Mouse (Mus musculus) induced T-regulatory cell, adult 2 months (primary cell): ENCODE measurements at regions not wholly inside any gene's neighbourhood (a gene's known extent, or its start where the extent isn't known, plus 50 kb on each side); places are given as distances from the start of the nearest gene placed in this dataset.

Experiments
- DNase-seq: peaks from one replicate; pipeline ENCODE4 v3.0.0-alpha.2; 2012; ENCODE audit warnings: low read depth

DNA sequence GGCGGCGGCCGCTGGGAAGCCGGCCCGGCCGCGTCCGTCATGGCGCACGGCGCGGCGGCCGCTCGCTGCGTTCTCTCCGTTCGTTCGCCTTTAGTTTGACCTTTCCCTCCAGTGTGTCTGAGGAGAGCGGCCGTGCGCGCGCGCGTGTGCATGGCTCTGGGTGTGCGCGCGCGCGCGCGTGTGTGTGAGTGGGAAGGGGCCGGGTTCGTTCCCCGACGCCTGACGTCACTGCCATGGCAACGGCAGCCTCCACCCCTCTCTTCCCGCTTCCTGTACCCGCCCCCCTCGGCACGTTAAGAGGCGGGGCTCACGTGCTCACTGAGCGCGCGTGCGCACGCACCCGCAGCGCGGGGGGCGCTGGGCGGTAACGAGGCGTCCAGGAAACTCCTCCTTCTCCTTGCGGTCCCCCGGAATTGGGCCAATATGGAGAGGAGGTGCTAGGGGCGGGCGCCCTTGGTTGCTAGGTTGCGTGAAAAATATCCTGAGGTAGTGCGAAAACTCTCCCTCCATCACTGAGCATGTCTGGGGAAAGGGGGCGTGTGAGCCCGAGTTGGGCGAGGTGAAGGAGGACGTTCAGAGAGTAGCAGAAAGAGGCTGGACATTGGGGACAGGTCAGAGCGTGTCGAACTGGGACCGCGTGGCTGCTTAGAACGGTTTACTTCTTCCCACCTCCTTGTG is 1862.5 kb upstream of the Lrrc6 start:
- DNase-seq: peak; percentile 100

DNA sequence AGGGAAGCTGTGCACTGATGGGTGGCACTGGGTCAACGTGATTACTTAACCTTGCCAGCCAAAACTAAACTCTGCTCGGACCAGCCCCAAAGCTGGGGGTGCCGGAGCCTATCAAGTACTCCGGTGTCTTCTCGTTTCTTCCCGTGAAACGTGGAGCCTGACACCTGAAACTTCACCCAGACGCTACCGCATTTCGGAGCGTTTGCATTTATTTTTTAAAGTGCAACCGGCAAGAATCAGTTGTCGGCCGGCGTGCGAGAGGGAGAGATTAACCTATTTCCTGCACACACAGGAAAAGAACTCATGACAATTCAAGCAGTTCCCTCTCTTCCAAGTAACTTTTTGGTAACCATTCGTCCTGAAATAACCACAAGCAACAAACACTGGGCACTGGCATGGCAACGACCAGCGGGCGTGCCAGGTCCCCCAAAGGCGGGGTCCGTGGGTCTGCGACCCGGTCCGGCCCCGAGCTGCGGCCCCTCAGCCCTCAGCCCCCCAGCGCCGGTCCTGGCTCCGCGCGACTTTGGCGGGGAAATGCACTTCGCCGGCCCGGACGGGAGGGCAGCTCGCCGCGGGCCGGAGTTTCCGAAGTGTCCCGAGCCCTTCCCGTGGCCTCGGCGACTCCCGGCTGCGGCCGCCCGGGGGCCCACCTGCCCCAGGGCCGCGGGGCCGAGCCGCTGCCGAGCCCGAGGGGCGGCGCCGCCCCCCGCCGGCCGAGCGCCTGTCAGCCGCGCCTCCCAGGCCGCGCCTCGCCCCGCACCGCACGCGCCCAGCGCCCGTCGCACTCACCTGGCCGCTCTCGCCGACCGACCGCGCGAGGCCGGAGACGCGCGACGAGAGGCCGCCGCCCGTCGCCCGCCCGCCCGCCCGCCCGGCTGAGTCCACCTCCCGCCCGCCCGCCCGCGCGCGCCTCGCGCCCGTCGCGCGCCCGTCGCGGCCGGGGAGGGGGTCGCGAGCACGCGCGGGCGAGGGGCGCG is 1861.7 kb upstream of the Lrrc6 start:
- DNase-seq: peak; percentile 68

DNA sequence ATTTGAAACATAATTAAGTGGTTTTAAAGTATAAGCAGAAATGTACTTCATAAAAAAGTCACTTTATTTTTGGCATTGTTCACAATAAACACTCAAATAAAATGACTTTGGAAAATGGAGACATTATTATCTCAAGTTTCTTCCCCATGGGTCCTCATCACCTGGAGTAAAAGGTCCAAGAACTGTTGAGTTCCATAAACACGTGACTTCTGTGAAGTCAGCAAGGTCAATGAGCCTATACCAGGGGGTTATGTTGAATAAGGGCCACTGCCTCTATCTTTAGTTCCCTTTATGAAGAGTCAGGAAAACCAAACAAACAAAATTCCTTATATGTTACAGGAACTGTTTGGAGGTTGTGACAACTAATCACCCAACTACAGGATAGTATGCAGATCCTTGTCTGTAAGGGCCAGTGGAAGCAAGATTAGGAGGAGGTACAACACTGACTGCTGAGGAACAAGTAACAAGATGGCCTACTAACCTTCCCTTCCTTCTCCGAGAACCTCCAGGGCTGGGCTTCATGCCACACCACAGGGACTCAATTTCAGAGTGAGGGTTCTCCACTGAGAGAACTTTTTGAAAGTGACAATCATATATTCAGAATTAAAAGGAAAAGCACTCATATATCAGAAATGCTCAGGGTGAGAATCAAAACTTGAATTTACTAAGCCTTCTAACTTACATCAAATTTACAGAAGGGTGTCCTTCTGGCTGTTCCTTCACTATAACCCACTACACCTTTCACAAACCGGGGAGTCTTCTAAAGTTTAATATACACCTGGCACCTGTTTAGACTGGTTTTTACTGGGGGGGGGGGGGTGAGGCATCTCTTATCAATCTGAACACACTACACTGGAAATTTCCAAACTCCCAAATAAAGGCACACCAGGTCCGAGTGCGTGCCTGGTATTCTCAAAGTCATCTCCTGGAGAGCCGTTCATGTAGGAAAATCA is 1860.5 kb upstream of the Lrrc6 start:
- DNase-seq: peak; percentile 21

DNA sequence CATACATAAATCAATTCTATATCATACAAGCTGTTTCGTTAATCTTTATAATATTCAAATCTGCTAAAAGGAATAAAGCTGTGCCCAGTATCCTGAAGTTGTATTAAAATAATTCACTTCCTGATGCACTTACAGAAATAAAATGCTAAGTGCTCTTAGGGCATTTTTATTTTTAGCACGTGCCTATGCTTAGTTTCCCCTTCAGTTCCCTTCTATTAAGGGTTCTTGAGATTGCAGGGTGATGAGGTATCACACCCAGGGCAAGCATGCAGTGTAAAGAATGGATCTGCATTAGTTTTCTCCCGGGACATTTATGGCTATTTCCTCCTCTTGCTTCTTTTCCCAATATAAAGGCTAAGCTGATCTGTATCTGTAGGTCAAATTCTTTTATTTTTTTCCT is 1858.8 kb upstream of the Lrrc6 start:
- no peak for DNase-seq

DNA sequence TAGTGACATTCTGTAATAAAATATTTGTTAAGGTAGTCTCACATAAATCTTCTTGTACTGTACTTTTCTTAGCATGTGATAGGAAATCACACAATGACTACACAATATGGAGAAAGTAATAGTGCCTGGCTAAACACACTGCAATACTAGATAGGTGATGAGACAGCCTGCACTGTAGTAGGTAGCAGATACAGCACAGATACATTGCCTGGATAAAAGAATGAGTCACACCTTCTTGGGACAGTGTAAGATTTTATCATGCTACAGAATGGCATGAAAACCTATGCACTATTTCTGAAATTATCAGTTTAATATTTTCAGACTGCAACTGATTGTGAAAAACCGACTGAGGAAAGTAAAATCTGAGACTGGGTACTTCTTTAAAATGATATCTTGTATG is 1855.2 kb upstream of the Lrrc6 start:
- no peak for DNase-seq

DNA sequence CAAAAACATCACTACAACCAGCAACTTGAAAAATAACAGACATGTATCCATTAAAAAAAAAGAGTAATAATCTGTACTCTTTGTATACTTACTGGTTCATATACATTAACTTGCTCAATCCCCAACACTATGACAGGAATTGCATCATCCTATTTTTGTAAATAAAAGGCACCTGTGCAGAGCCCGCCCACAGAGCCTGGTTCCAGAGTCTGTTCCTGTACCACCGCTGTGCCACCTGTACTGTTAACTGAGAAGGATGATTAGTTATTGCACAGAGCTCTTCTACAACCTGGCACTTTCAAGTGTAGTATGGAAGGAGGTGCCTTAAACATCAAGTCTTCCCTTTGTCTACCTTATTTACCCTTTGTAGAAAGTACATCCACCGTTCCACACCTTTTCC is 1843.9 kb upstream of the Lrrc6 start:
- DNase-seq: no peak

DNA sequence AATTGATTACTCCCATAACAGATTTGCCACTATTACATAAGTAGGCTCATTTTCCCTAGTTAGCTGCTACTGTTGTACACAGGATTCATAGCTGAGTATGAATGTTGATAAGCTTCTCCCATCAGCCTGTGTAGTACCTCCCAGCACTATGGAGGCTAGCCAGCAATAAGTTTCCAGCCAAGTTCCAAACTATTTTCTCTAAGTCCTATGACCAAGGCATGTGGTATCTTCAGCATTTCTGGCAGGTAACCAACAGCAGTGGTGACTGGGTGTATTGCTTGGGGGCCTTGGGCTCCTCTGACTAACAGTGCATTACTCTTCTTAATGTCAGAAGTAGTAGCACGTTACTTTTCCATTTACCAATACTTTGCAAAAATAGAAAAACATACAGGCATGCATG is 1841.8 kb upstream of the Lrrc6 start:
- DNase-seq: no peak

DNA sequence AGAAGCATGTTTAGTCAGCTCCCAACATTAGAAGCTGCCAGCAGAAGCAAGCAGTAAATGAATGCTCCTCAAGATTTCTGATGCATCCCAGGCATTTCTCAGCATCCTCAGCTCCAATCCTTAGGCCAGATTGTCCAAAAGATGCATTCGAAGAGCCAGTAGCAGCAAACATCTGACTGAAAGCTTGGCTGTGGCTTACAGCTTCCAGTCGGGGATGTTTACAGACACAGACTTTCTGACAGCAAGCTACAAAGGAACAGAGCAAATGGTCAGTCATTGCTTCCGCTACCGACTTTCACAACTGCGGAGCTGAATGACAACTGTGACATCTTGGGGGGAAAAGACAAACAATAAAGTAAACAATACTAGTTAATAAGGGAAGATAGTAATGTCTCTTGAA is 1840.3 kb upstream of the Lrrc6 start:
- DNase-seq: no peak

DNA sequence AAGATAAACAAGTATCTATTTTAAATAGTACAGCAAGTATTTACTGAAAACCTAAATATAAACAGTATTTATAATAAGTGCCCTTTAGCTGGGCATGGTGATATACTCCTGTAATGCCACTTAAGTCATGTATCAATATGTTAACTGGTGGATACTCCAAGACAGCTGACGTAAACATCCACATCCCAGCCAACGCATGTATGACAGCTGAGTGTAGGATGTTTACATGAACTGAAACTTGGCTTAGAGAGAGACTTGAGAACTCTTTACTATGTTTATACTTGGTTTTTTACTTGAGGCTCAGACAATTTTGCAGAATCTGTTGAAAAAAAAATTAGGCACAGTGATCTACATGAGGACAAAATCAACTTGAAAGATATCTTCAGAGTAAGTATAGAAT is 1836.6 kb upstream of the Lrrc6 start:
- DNase-seq: no peak

DNA sequence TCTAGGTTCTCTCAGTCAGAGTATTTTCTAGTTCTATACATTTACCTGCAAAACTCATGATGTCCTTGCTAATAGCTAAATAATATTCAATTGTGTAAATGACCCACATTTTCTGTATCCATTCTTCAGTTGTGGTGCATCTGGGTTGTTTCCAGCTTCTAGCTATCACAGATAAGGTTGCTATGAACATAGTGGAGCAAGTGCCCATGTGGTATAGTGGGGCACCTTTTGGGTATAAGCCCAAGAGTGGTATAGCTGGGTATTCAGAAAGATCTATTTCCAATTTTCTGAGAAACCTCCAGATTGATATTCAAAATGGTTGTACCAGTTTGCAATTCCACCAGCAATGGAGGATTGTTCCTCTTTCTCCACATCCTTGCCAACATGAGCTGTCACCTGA is 1835.1 kb upstream of the Lrrc6 start:
- no peak for DNase-seq

DNA sequence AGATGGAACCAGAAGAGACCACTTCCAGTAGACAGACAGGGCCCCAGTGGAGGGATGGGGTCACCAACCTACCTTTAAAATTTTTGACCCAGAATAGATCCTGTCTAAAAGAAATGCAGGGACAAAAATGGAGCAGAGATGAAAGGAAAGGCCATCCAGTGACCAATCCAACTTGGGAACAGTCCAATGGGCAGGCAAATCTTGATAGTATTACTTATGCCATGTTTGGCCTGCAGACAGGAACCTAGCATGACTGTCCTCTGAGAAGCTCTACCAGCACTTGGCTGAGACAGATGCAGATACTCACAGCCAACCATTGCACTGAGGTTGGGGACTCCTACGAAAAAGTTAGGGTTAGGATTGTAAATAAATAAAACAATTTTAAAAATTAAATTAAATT is 1815.4 kb upstream of the Lrrc6 start:
- no peak for DNase-seq
